Mouse (Mus musculus): ENCODE results near the gene Mgat3. TPM values are rescaled to one million over a fixed set of nuclear protein-coding genes. Genes with fewer than 3 reads are reported as not detected.
A peak's percentile ranks its signal among the peaks of the same experiment; 100 is the strongest.

The Mgat3 gene
- total and polyA plus RNA-seq, 3 experiments: 2.3 to 4.9 (median 3.5) TPM

DNA sequence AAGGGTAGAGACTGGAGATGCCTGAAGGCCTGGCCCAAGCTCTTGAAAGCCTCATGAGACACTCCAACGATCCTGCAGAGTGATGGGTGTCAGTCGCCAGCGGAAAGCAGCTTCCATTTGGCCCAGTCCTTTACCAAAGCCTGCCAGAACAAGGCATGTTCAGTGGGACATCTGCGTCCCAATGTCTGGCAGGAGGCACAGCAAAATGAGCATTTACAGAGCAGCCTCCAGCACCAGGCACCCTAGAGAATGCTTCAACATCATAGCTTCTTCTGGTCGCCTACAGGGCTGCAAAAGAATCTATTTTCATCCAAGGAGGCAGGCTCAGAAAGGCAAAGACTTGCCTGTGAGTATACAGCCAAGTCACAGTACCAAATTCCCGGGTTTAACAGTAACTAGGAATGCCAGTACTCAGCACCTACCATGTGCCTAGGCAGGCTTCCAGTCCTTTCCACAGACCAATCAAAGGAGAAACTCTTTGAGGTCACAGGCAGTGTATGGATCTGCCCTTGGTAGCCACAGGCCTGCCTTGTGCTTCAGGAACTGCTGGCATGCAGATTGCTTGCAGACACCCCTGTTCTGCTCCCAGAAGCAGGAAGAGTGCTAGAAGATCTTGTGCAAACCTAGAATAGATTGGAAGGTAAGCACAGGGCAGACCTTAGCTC lies 28.7 kb downstream of the Mgat3 start:
- no peaks in the 10 kb centered on the region for H3K4me1 ChIP-seq (ENCODE audit: control insufficient read depth, insufficient read depth, low read length)
- no peak overlapping the region for H3K4me3 ChIP-seq
- H3K36me3 ChIP-seq (ENCODE audit: control insufficient read depth, insufficient read depth, low read length): no peaks in the 10 kb centered on the region
- TF ChIP-seq EP300 (IDR thresholded peaks at IDR 0.05; ENCODE audit: insufficient read depth, low read depth, low read length) (no peak), POLR2A (IDR thresholded peaks at IDR 0.05; ENCODE audit: insufficient read depth, low read depth, low read length) (no peak), CTCF (IDR thresholded peaks at IDR 0.05) (no peak)
- intact Hi-C loops (cut with DNase I): no loop called here
- H3K27me3 ChIP-seq (ENCODE audit: control insufficient read depth, insufficient read depth, low read length): no peaks in the 10 kb centered on the region
- DNase-seq: no peak
- H3K27ac ChIP-seq: no peak overlapping the region
- no peaks in the 10 kb centered on the region for H3K79me2 ChIP-seq (replicated peaks; ENCODE audit: control insufficient read depth, insufficient read depth, low read length)
- WGBS: 67% methylated on average over 6 of the region's 6 CpGs
- no peak overlapping the region for H3K9ac ChIP-seq (ENCODE audit: low read depth, low read length)

DNA sequence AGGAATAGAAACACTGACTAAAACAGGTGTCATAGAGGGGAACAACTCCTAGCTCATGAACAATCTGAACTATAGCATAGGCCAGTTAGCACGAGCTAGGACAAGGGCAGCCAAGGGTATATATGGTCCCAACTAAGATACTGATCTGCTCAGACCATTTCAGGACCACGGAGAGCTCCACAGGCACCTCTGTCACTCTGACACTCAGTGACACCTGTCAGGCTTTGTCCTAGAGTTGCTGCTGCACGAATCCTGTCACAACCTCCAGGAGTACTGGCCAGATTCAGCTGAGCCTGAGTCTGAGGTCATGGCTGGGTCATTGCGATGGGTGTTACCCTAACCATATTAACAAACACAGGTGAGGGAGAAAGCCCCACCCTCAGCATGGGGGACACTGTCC lies 29.9 kb downstream of the Mgat3 start:
- H3K9ac ChIP-seq (ENCODE audit: low read depth, low read length): no peak overlapping the region
- TF ChIP-seq EP300 (IDR thresholded peaks at IDR 0.05; ENCODE audit: insufficient read depth, low read depth, low read length): no peak
- no peak for TF ChIP-seq POLR2A (IDR thresholded peaks at IDR 0.05; ENCODE audit: insufficient read depth, low read depth, low read length)
- no peak for TF ChIP-seq CTCF (IDR thresholded peaks at IDR 0.05)
- H3K27me3 ChIP-seq (ENCODE audit: control insufficient read depth, insufficient read depth, low read length): no peaks in the 10 kb centered on the region
- H3K79me2 ChIP-seq (replicated peaks; ENCODE audit: control insufficient read depth, insufficient read depth, low read length): no peaks in the 10 kb centered on the region
- 36% methylated on average over 4 of the region's 4 CpGs for WGBS
- H3K4me1 ChIP-seq (ENCODE audit: control insufficient read depth, insufficient read depth, low read length): no peaks in the 10 kb centered on the region
- H3K36me3 ChIP-seq (ENCODE audit: control insufficient read depth, insufficient read depth, low read length): no peaks in the 10 kb centered on the region
- intact Hi-C loops (cut with DNase I): no loop called here
- H3K4me3 ChIP-seq: no peak overlapping the region
- no peak for DNase-seq
- H3K27ac ChIP-seq: no peak overlapping the region

DNA sequence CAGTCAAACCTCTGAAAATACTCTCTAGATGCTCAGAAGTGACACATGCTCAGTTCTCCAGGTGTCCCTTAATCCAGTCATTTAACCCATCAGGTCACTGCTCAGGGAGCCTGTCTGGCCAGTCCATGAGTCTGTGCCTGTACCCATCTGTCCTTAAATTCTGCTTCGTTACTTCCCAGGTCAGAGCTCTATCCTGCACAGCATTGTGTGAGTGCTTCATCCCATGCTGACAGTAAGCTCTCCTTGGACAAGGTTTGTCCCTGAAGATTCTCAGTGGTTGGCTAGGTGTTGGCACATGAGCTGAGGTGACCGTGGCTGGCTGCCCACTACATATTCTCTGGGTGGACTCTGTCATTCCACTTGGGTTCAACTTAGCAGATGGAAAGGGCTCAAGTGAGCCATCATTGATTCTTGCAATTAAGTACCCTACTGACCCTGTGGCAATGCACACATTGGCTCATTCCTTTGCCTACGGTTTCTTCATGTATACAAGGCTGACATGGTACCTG lies 32.6 kb downstream of the Mgat3 start:
- TF ChIP-seq EP300 (IDR thresholded peaks at IDR 0.05; ENCODE audit: insufficient read depth, low read depth, low read length) (no peak), POLR2A (IDR thresholded peaks at IDR 0.05; ENCODE audit: insufficient read depth, low read depth, low read length) (no peak), CTCF (IDR thresholded peaks at IDR 0.05) (no peak)
- Histone ChIP-seq H3K79me2 (replicated peaks; ENCODE audit: control insufficient read depth, insufficient read depth, low read length) (no peaks in the 10 kb centered on the region), H3K9ac (ENCODE audit: low read depth, low read length) (no peak overlapping the region), H3K27ac (no peak overlapping the region), H3K4me1 (ENCODE audit: control insufficient read depth, insufficient read depth, low read length) (no peaks in the 10 kb centered on the region), H3K36me3 (ENCODE audit: control insufficient read depth, insufficient read depth, low read length) (no peaks in the 10 kb centered on the region), H3K4me3 (no peak overlapping the region), H3K27me3 (ENCODE audit: control insufficient read depth, insufficient read depth, low read length) (no peaks in the 10 kb centered on the region)
- WGBS: 79% methylated on average over 3 of the region's 3 CpGs
- DNase-seq: no peak
- intact Hi-C loops (cut with DNase I): no loop called here

DNA sequence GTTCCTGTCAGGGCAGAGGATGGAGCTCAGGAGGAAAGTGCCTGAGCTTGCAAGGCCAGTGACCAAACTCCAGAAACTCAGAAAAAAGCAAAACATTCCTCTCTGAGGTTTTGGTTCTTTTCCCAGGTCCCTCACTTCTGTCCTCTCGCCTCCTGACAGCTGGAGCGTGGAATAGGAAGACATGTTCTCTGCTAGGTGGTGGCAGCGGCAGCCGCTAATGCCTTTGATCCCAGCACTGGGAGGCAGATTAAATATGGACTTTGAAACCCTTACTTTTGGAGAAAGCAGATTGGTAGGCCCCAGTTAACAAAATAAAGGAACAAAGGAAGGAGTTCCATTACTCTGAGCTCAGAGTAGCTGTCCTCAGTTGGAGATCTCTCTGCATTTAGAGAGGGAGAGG lies 34.9 kb downstream of the Mgat3 start:
- 64% methylated on average over 4 of the region's 4 CpGs for WGBS
- no peak for TF ChIP-seq CTCF (IDR thresholded peaks at IDR 0.05)
- intact Hi-C loops (cut with DNase I): no loop called here
- no peaks in the 10 kb centered on the region for H3K36me3 ChIP-seq (ENCODE audit: control insufficient read depth, insufficient read depth, low read length)
- DNase-seq: no peak
- no peak overlapping the region for H3K4me3 ChIP-seq
- H3K9ac ChIP-seq (ENCODE audit: low read depth, low read length): no peak overlapping the region
- no peak overlapping the region for H3K27ac ChIP-seq
- H3K4me1 ChIP-seq (ENCODE audit: control insufficient read depth, insufficient read depth, low read length): no peaks in the 10 kb centered on the region
- H3K79me2 ChIP-seq (replicated peaks; ENCODE audit: control insufficient read depth, insufficient read depth, low read length): no peaks in the 10 kb centered on the region
- H3K27me3 ChIP-seq (ENCODE audit: control insufficient read depth, insufficient read depth, low read length): no peaks in the 10 kb centered on the region

DNA sequence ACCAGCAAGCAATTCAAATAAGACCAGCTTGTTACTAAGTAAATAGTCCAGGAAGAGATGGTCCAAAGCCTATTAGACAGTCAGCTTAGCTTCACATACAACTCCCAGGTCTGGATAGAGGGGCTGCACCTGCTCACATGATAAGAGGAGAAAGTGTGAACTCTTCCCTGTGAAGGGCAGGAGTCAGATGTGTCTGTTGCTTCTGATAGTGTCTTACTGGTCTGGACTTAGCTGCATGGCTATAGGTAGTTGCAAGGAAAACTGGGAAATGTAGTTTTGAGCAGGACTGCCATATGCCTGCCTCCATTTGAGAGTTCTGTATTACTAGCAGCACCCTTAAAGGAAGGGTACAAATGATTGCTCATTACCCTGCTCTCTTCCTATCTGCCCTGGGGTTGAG lies 40.2 kb downstream of the Mgat3 start:
- Histone ChIP-seq H3K27me3 (ENCODE audit: control insufficient read depth, insufficient read depth, low read length) (no peaks in the 10 kb centered on the region), H3K9ac (ENCODE audit: low read depth, low read length) (no peak overlapping the region), H3K27ac (no peak overlapping the region), H3K79me2 (replicated peaks; ENCODE audit: control insufficient read depth, insufficient read depth, low read length) (no peaks in the 10 kb centered on the region), H3K36me3 (ENCODE audit: control insufficient read depth, insufficient read depth, low read length) (no peaks in the 10 kb centered on the region), H3K4me3 (no peak overlapping the region), H3K4me1 (ENCODE audit: control insufficient read depth, insufficient read depth, low read length) (no peaks in the 10 kb centered on the region)
- DNase-seq: no peak
- intact Hi-C loops (cut with DNase I): no loop called here
- TF ChIP-seq EP300 (IDR thresholded peaks at IDR 0.05; ENCODE audit: insufficient read depth, low read depth, low read length): no peak
- no peak for TF ChIP-seq POLR2A (IDR thresholded peaks at IDR 0.05; ENCODE audit: insufficient read depth, low read depth, low read length)
- TF ChIP-seq CTCF (IDR thresholded peaks at IDR 0.05): no peak

DNA sequence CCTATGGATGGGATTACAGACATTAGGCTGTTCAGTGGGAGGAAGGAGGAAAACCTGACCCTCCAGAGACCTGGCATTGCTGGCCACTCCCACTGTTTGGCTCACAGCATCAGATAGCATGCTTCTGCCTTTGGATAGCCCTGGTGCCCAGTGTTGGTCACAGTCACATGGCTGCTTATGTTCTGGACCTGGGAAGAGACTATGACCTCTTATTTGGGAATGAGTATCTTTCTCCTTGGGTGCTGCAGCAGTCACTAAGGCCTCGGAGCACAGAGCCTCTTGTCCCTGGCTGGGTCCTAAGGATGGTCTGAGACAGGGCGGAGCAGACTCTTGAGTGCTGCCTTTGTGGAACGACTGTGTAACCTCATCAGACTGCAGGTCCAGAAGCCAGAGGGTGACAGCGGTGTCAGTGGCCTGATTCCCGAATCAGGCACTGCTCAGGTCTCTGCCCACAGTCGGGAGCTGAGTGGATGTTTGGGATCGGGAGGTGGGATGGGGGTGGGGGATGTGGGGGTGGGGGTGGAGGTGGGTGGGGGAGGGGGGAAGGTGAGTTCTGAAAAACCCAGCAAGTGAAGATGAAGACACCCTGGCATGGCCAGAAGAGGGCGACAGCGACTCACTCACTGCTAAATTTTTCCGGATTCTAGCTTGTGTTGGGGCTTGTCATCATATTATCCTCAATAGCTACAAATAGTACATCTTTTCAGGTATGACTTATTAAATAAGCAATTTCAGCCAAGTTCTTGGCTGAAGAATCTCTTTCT lies 42.4 kb downstream of the Mgat3 start:
- no peaks in the 10 kb centered on the region for H3K36me3 ChIP-seq (ENCODE audit: control insufficient read depth, insufficient read depth, low read length)
- intact Hi-C loops (cut with DNase I): no loop called here
- no peaks in the 10 kb centered on the region for H3K79me2 ChIP-seq (replicated peaks; ENCODE audit: control insufficient read depth, insufficient read depth, low read length)
- no peak overlapping the region for H3K4me3 ChIP-seq
- no peaks in the 10 kb centered on the region for H3K27me3 ChIP-seq (ENCODE audit: control insufficient read depth, insufficient read depth, low read length)
- H3K4me1 ChIP-seq (ENCODE audit: control insufficient read depth, insufficient read depth, low read length): no peaks in the 10 kb centered on the region
- DNase-seq: peak in 1 of 2 experiments; percentile 37
- TF ChIP-seq CTCF (IDR thresholded peaks at IDR 0.05) (peak; percentile 61), EP300 (IDR thresholded peaks at IDR 0.05; ENCODE audit: insufficient read depth, low read depth, low read length) (no peak)
- 19% methylated on average over 10 of the region's 10 CpGs for WGBS
- no peak overlapping the region for H3K9ac ChIP-seq (ENCODE audit: low read depth, low read length)
- no peak overlapping the region for H3K27ac ChIP-seq
